Mouse (Mus musculus) CH12.LX (cell line): ENCODE results near the gene Artn. TPM values are rescaled to one million over a fixed set of nuclear protein-coding genes. Genes with fewer than 3 reads are reported as not detected.

Experiments used
- DNase-seq: peaks from one replicate; pipeline ENCODE4 v3.0.0-alpha.2; 2013; ENCODE audit errors: extremely low read depth
- H3K27ac ChIP-seq: 2 replicates; pipeline ENCODE4 v1.5.1; 2012; ENCODE audit warnings: low read depth, mild to moderate bottlenecking, control low read depth, moderate library complexity; ENCODE audit not compliant: insufficient read depth
- H3K27me3 ChIP-seq: replicated peaks from 2 replicates; pipeline ENCODE3; 2012; ENCODE audit warnings: inconsistent platforms
- H3K36me3 ChIP-seq, 2 experiments: replicated peaks in 1 of 2; 2 replicates each; pipeline versions ENCODE3 to v1.6.1; 2012; ENCODE audit warnings: inconsistent platforms in 1 of 2, low read length in 1 of 2, mild to moderate bottlenecking in 1 of 2, mixed read lengths in 1 of 2, moderate library complexity in 1 of 2; ENCODE audit not compliant: control insufficient read depth in 1 of 2, insufficient read depth in 1 of 2
- H3K4me1 ChIP-seq, 2 experiments: 2 replicates each; pipeline ENCODE4 v1.6.1; 2012; ENCODE audit warnings: inconsistent platforms in 1 of 2, moderate library complexity in 1 of 2; ENCODE audit not compliant: insufficient read depth in 2 of 2, control insufficient read depth in 1 of 2
- H3K4me2 ChIP-seq: 2 replicates; pipeline ENCODE4 v1.6.1; 2012; ENCODE audit warnings: low read depth, mild to moderate bottlenecking, control low read depth; ENCODE audit not compliant: poor library complexity, insufficient read depth, severe bottlenecking
- H3K4me3 ChIP-seq, 3 experiments: fragments of 150-350 bp in 1 of 3; sonication (generic) in 1 of 3; replicated peaks in 1 of 3; 2 replicates each; pipeline versions ENCODE3 to v1.5.1; 2011 to 2012; ENCODE audit warnings: low read depth in 2 of 3, low read length in 2 of 3, mild to moderate bottlenecking in 2 of 3, moderate library complexity in 2 of 3, control low read depth in 1 of 3, improper control_type of control experiment in 1 of 3, inconsistent platforms in 1 of 3, mixed read lengths in 1 of 3; ENCODE audit not compliant: poor library complexity in 1 of 3
- H3K79me2 ChIP-seq: replicated peaks from 2 replicates; pipeline ENCODE4 v1.6.1; 2012; ENCODE audit warnings: mild to moderate bottlenecking, moderate library complexity; ENCODE audit not compliant: control insufficient read depth, poor library complexity, insufficient read depth, severe bottlenecking; ENCODE audit errors: extremely low read depth
- H3K9ac ChIP-seq: 2 replicates; pipeline ENCODE4 v1.6.1; 2012; ENCODE audit warnings: low read depth, mild to moderate bottlenecking, control low read depth, moderate library complexity; ENCODE audit not compliant: insufficient read depth
- H3K9me3 ChIP-seq: replicated peaks from 2 replicates; pipeline ENCODE3; 2012; ENCODE audit warnings: low read length, inconsistent platforms, mixed read lengths
- CHD2 ChIP-seq: IDR thresholded peaks from 2 replicates; pipeline ENCODE4 v1.6.1; 2011; ENCODE audit warnings: low read length, improper control_type of control experiment
- CTCF ChIP-seq, 2 experiments: IDR thresholded peaks in 1 of 2; conservative IDR thresholded peaks in 1 of 2; 2 replicates each; pipeline ENCODE4 v1.5.1; 2011 to 2012; ENCODE audit warnings: low read depth in 2 of 2, low read length in 2 of 2, improper control_type of control experiment in 1 of 2, inconsistent platforms in 1 of 2, mild to moderate bottlenecking in 1 of 2, moderate library complexity in 1 of 2
- E2F4 ChIP-seq: IDR thresholded peaks from 2 replicates; pipeline ENCODE4 v1.6.1; 2011; ENCODE audit warnings: low read depth, low read length, improper control_type of control experiment; ENCODE audit not compliant: insufficient replicate concordance
- EP300 ChIP-seq: IDR thresholded peaks from 2 replicates; pipeline ENCODE4 v1.6.1; 2011; ENCODE audit warnings: low read length, improper control_type of control experiment
- ETS1 ChIP-seq: conservative IDR thresholded peaks from 2 replicates; pipeline ENCODE4 v1.6.1; 2012; ENCODE audit warnings: low read depth, mild to moderate bottlenecking, inconsistent platforms, low read length, improper control_type of control experiment, moderate library complexity
- IRF4 ChIP-seq: IDR thresholded peaks from 2 replicates; pipeline ENCODE4 v1.6.1; 2014; ENCODE audit warnings: low read depth, mild to moderate bottlenecking, inconsistent platforms, low read length, improper control_type of control experiment
- JUN ChIP-seq: IDR thresholded peaks from 2 replicates; pipeline ENCODE4 v1.6.1; 2011; ENCODE audit warnings: low read depth, mild to moderate bottlenecking, low read length, improper control_type of control experiment, moderate library complexity; ENCODE audit not compliant: insufficient read depth
- MAX ChIP-seq: IDR thresholded peaks from 2 replicates; pipeline ENCODE4 v1.6.1; 2011; ENCODE audit warnings: low read length, improper control_type of control experiment
- MAZ ChIP-seq: IDR thresholded peaks from 2 replicates; pipeline ENCODE4 v1.6.1; 2012; ENCODE audit warnings: low read depth, mild to moderate bottlenecking, inconsistent platforms, low read length, improper control_type of control experiment, moderate library complexity
- MEF2A ChIP-seq: IDR thresholded peaks from 2 replicates; pipeline ENCODE4 v1.6.1; 2014; ENCODE audit warnings: low read depth, mild to moderate bottlenecking, inconsistent platforms, low read length, improper control_type of control experiment, borderline replicate concordance
- MXI1 ChIP-seq: IDR thresholded peaks from 2 replicates; pipeline ENCODE4 v1.6.1; 2011; ENCODE audit warnings: mild to moderate bottlenecking, low read depth, low read length, improper control_type of control experiment
- MYC ChIP-seq: IDR thresholded peaks from 2 replicates; pipeline ENCODE4 v1.6.1; 2011; ENCODE audit warnings: low read depth, mild to moderate bottlenecking, improper control_type of control experiment, low read length
- NELFE ChIP-seq: IDR thresholded peaks from 2 replicates; pipeline ENCODE4 v1.6.1; 2011; ENCODE audit warnings: low read depth, low read length, improper control_type of control experiment
- NRF1 ChIP-seq: IDR thresholded peaks from 2 replicates; pipeline ENCODE4 v1.6.1; 2014; ENCODE audit warnings: low read depth, mild to moderate bottlenecking, inconsistent platforms, low read length, improper control_type of control experiment, moderate library complexity
- PAX5 ChIP-seq: IDR thresholded peaks from 2 replicates; pipeline ENCODE4 v1.6.1; 2012; ENCODE audit warnings: low read length, inconsistent platforms, mixed read lengths
- POLR2AphosphoS2 ChIP-seq: IDR thresholded peaks from 2 replicates; pipeline ENCODE4 v1.6.1; 2011; ENCODE audit warnings: low read depth, low read length, improper control_type of control experiment
- RAD21 ChIP-seq: IDR thresholded peaks from 2 replicates; pipeline ENCODE4 v1.6.1; 2011; ENCODE audit warnings: low read depth, mild to moderate bottlenecking, low read length, improper control_type of control experiment, moderate library complexity
- SMC3 ChIP-seq: IDR thresholded peaks from 2 replicates; pipeline ENCODE4 v1.6.1; 2011; ENCODE audit warnings: low read depth, low read length, improper control_type of control experiment
- UBTF ChIP-seq: IDR thresholded peaks from 2 replicates; pipeline ENCODE4 v1.6.1; 2012; ENCODE audit warnings: low read depth, mild to moderate bottlenecking, inconsistent platforms, low read length, improper control_type of control experiment, moderate library complexity
- USF1 ChIP-seq: IDR thresholded peaks from 2 replicates; pipeline ENCODE4 v1.6.1; 2014; ENCODE audit warnings: low read depth, mild to moderate bottlenecking, inconsistent platforms, low read length, improper control_type of control experiment
- ZC3H11A ChIP-seq: IDR thresholded peaks from 2 replicates; pipeline ENCODE4 v1.6.1; 2012; ENCODE audit warnings: low read depth, mild to moderate bottlenecking, inconsistent platforms, low read length, improper control_type of control experiment
- ZMIZ1 ChIP-seq: IDR thresholded peaks from 2 replicates; pipeline ENCODE4 v1.6.1; 2012; ENCODE audit warnings: low read depth, mild to moderate bottlenecking, inconsistent platforms, low read length, improper control_type of control experiment
- ZNF384 ChIP-seq: IDR thresholded peaks from 2 replicates; pipeline ENCODE4 v1.6.1; 2012; ENCODE audit warnings: low read depth, low read length, improper control_type of control experiment, inconsistent platforms
- dilution Hi-C: fragments of 300-500 bp; cut with MboI; formaldehyde crosslinking; loops from 2 replicates; pipeline ENCODE4 v1.14.3; 2020; ENCODE audit warnings: low sequenced_read_pairs; ENCODE audit not compliant: extremely low pct_unique_long_range_greater_than_20kb, extremely low pct_ligation_motif_present
- in situ Hi-C: fragments of 300-500 bp; cut with MboI; formaldehyde crosslinking; loops from 3 replicates; pipeline ENCODE4 v1.14.3; 2019; ENCODE audit warnings: low sequenced_read_pairs, low pct_ligation_motif_present, low pct_unique_long_range_greater_than_20kb, mixed read lengths
- polyA plus RNA-seq: library from polyadenylated mRNA; unstranded; fragments of >175 nt; gene quantifications from 2 replicates; pipeline ENCODE4 v1.2.1, GENCODE M21; 2012; ENCODE audit warnings: low read depth; ENCODE audit not compliant: insufficient read length
- total RNA-seq, 2 experiments: library from RNA; depleted of rRNA; stranded (reverse); fragments of 300-350 nt in 1 of 2; fragments of >200 nt in 1 of 2; gene quantifications; 2 replicates each; pipeline ENCODE4 v1.2.3; 2012 to 2014

The Artn gene
- total and polyA plus RNA-seq, 3 experiments, result not detected

DNA sequence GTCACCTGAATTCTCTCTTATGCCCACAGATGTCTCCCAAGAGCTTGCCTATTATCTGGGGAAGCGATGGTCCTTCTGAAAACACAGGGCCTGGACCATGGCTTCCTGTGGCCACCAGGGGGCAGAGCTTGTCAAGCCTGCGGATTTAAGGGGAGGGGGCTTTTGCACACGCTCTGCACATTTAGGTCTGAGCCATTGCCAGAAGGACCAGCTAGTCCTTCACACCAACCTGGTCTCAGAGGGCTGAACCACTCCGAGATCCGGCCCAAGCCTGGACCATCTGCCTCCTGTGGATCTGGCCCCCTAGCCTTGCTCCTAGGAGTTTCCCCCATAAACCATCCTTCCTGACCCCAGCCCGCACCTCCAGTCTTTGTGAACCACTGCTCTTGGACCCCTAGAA lies 1.3 kb downstream of the Artn start:
- Histone ChIP-seq H3K4me3 (no peak overlapping the region), H3K36me3 (peaks cover 0 to 7% of the 10 kb centered on the region in 2 experiments), H3K79me2 (no peaks in the 10 kb centered on the region), H3K27me3 (no peaks in the 10 kb centered on the region), H3K9ac (no peak overlapping the region), H3K27ac (no peak overlapping the region), H3K4me1 (peaks cover 2 to 15% of the 10 kb centered on the region in 2 experiments; a peak in 2 of 4 replicates), H3K4me2 (0 out of 2 replicates have a peak overlapping the region, but pooled peaks have one; percentile 21), H3K9me3 (peaks cover 2% of the 10 kb centered on the region)
- in situ Hi-C loops, result loop anchor here (5.0 kb wide), 1 partner anchor 159 kb away; no protein-coding TSS in a partner anchor
- TF ChIP-seq MEF2A, result no peak
- no peak for TF ChIP-seq ZNF384
- TF ChIP-seq JUN, result no peak
- no peak for TF ChIP-seq NELFE
- peak; percentile 78 to 82 for TF ChIP-seq CTCF (conservative IDR thresholded peaks at IDR 0.05 in 1 of 2, IDR thresholded peaks at IDR 0.05 in 1 of 2; ENCODE audit: low read depth in 2 of 2, low read length in 2 of 2)
- no peak for TF ChIP-seq MXI1
- no peak for TF ChIP-seq MAZ
- TF ChIP-seq RAD21, result peak; percentile 52
- no peak for TF ChIP-seq ZMIZ1
- TF ChIP-seq NRF1, result no peak
- no peak for TF ChIP-seq USF1
- no peak for TF ChIP-seq ZC3H11A
- TF ChIP-seq MYC, result no peak
- TF ChIP-seq SMC3, result peak; percentile 78
- TF ChIP-seq POLR2AphosphoS2, result no peak
- TF ChIP-seq MAX, result no peak
- no peak for TF ChIP-seq UBTF
- no peak for TF ChIP-seq ETS1
- peak; percentile 29 for DNase-seq
- dilution Hi-C loops, result no loop called here

DNA sequence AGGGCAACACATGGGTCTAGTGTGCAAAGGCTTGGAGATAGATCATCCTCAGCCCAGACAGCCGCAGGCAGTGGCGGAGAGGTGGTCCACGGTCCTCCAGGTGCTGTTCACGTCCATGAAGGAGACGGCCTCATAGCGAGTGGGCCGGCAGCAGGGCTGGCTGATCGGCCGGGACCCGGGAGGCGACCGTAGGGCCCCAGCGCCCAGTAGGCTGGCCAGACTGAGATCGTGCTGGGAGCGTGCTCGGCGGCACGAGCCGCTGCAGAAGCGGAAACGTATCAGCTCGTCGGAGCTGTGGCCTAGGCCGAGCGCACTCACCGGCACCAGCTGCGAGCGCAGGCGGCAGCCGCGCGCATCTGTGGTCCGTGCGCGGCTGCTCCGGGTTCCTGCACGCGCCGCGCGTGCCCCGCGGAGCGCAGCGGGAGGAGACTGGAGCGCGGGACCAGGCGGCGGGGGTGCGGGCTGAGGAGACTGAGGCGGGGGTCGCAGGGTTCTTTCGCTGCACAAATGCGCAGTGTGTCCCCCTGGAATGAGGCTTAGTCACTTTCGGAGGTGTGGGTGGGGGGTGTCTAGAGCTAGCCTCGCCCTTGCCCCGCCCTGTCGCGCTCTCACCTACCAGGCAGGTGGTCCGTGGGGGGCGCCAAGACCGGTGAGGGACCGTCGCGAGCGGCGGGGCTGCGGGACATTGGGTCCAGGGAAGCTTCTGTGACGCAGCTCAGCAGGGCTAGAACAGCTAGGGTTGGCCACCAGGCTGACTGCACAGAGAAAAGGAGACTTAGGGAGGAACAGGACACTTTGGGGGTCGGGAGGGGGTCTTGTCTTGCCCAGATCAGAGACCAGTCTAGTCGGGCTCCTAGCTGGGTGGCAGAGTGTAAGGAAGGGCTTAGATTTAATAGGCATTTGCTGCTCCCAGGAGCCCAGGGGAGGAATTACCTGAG lies 2.7 kb downstream of the Artn start:
- Histone ChIP-seq H3K79me2 (no peaks in the 10 kb centered on the region), H3K4me2 (no peak overlapping the region), H3K36me3 (no peaks in the 10 kb centered on the region), H3K4me1 (peaks cover 2 to 15% of the 10 kb centered on the region in 2 experiments; a peak in 2 of 4 replicates), H3K9me3 (peaks cover 2% of the 10 kb centered on the region), H3K9ac (no peak overlapping the region)
- DNase-seq, result no peak
- dilution Hi-C loops (no loop called here), in situ Hi-C loops (loop anchor here (5.0 kb wide), 1 partner anchor 160 kb away; no protein-coding TSS in a partner anchor)
- no peak for TF ChIP-seq MAZ
- no peak for TF ChIP-seq CHD2
- no peak for TF ChIP-seq MXI1
- no peak for TF ChIP-seq MYC
- no peak for TF ChIP-seq PAX5
- no peak for TF ChIP-seq MAX
- TF ChIP-seq EP300, result no peak
- TF ChIP-seq RAD21, result no peak
- TF ChIP-seq E2F4, result no peak
- TF ChIP-seq IRF4, result no peak
- TF ChIP-seq ZMIZ1, result no peak
- TF ChIP-seq, all 38 proteins: peak for 0
- Histone ChIP-seq H3K27me3 (no peaks in the 10 kb centered on the region), H3K27ac (no peak overlapping the region), H3K4me3 (no peak overlapping the region)
